Mouse (Mus musculus) forebrain, embryonic 14.5 days (tissue): ENCODE results near the gene Pak1. TPM values are rescaled to one million over a fixed set of nuclear protein-coding genes. Genes with fewer than 3 reads are reported as not detected.

ENCODE experiments used
- ATAC-seq: fragments of 200-750 bp; cut with Nextera tagmentation; 2 replicates; pipeline ENCODE4 v1.8.0; 2017; ENCODE audit warnings: mild to moderate bottlenecking, moderate library complexity
- DNase-seq: peaks from one replicate; pipeline ENCODE4 v3.0.0-alpha.2; 2015; ENCODE audit warnings: low spot score
- H3K27ac ChIP-seq: fragments of 300-500 bp; sonication (generic); 2 replicates; pipeline ENCODE4 v1.5.1; 2014; ENCODE audit warnings: low read depth, mild to moderate bottlenecking, control low read depth, low read length, moderate library complexity
- H3K27me3 ChIP-seq: fragments of 300-500 bp; sonication (generic); replicated peaks from 2 replicates; pipeline ENCODE4 v1.6.1; 2014; ENCODE audit warnings: low read length, control low read depth, mixed read lengths; ENCODE audit not compliant: control insufficient read depth, insufficient read depth
- H3K36me3 ChIP-seq: fragments of 300-500 bp; sonication (generic); 2 replicates; pipeline ENCODE4 v1.6.1; 2014; ENCODE audit warnings: low read length, control low read depth; ENCODE audit not compliant: control insufficient read depth, insufficient read depth
- H3K4me1 ChIP-seq: fragments of 300-500 bp; sonication (generic); 2 replicates; pipeline ENCODE4 v1.6.1; 2014; ENCODE audit warnings: antibody characterized with exemption, low read length, control low read depth; ENCODE audit not compliant: control insufficient read depth, insufficient read depth
- H3K4me2 ChIP-seq: fragments of 300-500 bp; sonication (generic); 2 replicates; pipeline ENCODE4 v1.6.1; 2014; ENCODE audit warnings: mild to moderate bottlenecking, control low read depth, low read length
- H3K4me3 ChIP-seq: fragments of 300-500 bp; sonication (generic); 2 replicates; pipeline ENCODE4 v1.5.1; 2014; ENCODE audit warnings: low read depth, low read length, control low read depth
- H3K9ac ChIP-seq: fragments of 300-500 bp; sonication (generic); 2 replicates; pipeline ENCODE4 v1.6.1; 2014; ENCODE audit warnings: mild to moderate bottlenecking, low read length, control low read depth, moderate library complexity
- H3K9me3 ChIP-seq: fragments of 300-500 bp; sonication (generic); replicated peaks from 2 replicates; pipeline ENCODE4 v1.6.1; 2016; ENCODE audit warnings: low read length, control low read depth, mixed read lengths; ENCODE audit not compliant: control insufficient read depth
- WGBS: fragments of 180-500 bp; shearing (Covaris S2); extraction: QIAGEN DNeasy Blood & Tissue Kit; methylation state at CpG from one replicate; pipeline ENCODE4 v1.1.7; 2014; 5-methylcytosine and 5-hydroxymethylcytosine counted together
- polyA plus RNA-seq: library from polyadenylated mRNA; unstranded; fragments of >200 nt; fragmentation: Nextera tagmentation; extraction: Ambion mirVana; gene quantifications from 2 replicates; pipeline ENCODE4 v1.2.1, GENCODE M21; 2014

Gene Pak1
- polyA plus RNA-seq, 1 experiment from 2014 or later, result 131 TPM

GRCm38 (mm10) chr7:97919742-97920141 lies 131.4 kb downstream of the Pak1 start, which contains the start of gene Gdpd4:
Gdpd4 (plus strand) TSS chr7:97919955.
- Histone ChIP-seq H3K27ac (no peak within 1 kb of the TSS), H3K27me3 (no peaks in the 10 kb centered on the region), H3K36me3 (no peaks in the 10 kb centered on the region), H3K4me1 (no peaks in the 10 kb centered on the region), H3K9me3 (no peaks in the 10 kb centered on the region), H3K9ac (no peak within 1 kb of the TSS), H3K4me3 (no peak within 1 kb of the TSS), H3K4me2 (no peak within 1 kb of the TSS)
- DNase-seq (no peak), ATAC-seq (no peak)
- 81% methylated on average over 12 of the region's 12 CpGs for WGBS

GRCm38 (mm10) chr7:97925819-97926218 lies 137.5 kb downstream of the Pak1 start:
- Histone ChIP-seq H3K27me3 (no peaks in the 10 kb centered on the region), H3K9me3 (no peaks in the 10 kb centered on the region), H3K9ac (no peak overlapping the region), H3K36me3 (no peaks in the 10 kb centered on the region), H3K4me1 (no peaks in the 10 kb centered on the region), H3K4me2 (no peak overlapping the region), H3K27ac (no peak overlapping the region), H3K4me3 (no peak overlapping the region)
- ATAC-seq, result no peak
- peak; percentile 59 for DNase-seq
- 70% methylated on average over 1 of the region's 1 CpGs for WGBS

GRCm38 (mm10) chr7:97926978-97927377 lies 138.6 kb downstream of the Pak1 start:
- H3K36me3 ChIP-seq, result no peaks in the 10 kb centered on the region
- H3K27me3 ChIP-seq, result no peaks in the 10 kb centered on the region
- no peaks in the 10 kb centered on the region for H3K4me1 ChIP-seq
- no peak for DNase-seq
- no peaks in the 10 kb centered on the region for H3K9me3 ChIP-seq
- no peak overlapping the region for H3K27ac ChIP-seq
- ATAC-seq, result no peak
- H3K9ac ChIP-seq, result no peak overlapping the region
- no peak overlapping the region for H3K4me3 ChIP-seq
- no peak overlapping the region for H3K4me2 ChIP-seq
- 92% methylated on average over 5 of the region's 5 CpGs for WGBS

- 80% methylated on average over 1 of the region's 1 CpGs for WGBS
- H3K4me1 ChIP-seq, result no peaks in the 10 kb centered on the region
Measured at GRCm38 (mm10) chr7:97944485-97944884, 156.1 kb downstream of the Pak1 start.

More at GRCm38 (mm10) chr7:97944485-97944884, 156.1 kb downstream of the Pak1 start:
- Histone ChIP-seq H3K4me3 (no peak overlapping the region), H3K27ac (no peak overlapping the region), H3K27me3 (no peaks in the 10 kb centered on the region), H3K9ac (no peak overlapping the region), H3K4me2 (no peak overlapping the region), H3K9me3 (no peaks in the 10 kb centered on the region), H3K36me3 (no peaks in the 10 kb centered on the region)
- no peak for DNase-seq
- no peak for ATAC-seq

Other genes with a start within 250 kb of the Pak1 start
- 56.8 and 64.1 TPM in 2 replicates for gene Aamdc, start 209.0 kb upstream of the Pak1 start, polyA plus RNA-seq
- gene Rsf1, start 208.7 kb upstream of the Pak1 start, polyA plus RNA-seq, result 21.4 and 25.5 TPM in 2 replicates
- gene Clns1a, start 91.9 kb upstream of the Pak1 start, polyA plus RNA-seq, result 229 and 233 TPM in 2 replicates
- gene Aqp11, start 50.3 kb upstream of the Pak1 start, polyA plus RNA-seq, result 9.3 and 12.8 TPM in 2 replicates
- gene Gdpd4, start 131.4 kb downstream of the Pak1 start, polyA plus RNA-seq, result not detected in 2 replicates